Mouse (Mus musculus) cerebellum, adult 18-20 months (tissue): Measurements from ENCODE around the gene Samd1.

Experiments
- DNase-seq, 2 experiments: peaks; one replicate each; pipeline ENCODE4 v3.0.0; 2021

Samd1 gene

DNA sequence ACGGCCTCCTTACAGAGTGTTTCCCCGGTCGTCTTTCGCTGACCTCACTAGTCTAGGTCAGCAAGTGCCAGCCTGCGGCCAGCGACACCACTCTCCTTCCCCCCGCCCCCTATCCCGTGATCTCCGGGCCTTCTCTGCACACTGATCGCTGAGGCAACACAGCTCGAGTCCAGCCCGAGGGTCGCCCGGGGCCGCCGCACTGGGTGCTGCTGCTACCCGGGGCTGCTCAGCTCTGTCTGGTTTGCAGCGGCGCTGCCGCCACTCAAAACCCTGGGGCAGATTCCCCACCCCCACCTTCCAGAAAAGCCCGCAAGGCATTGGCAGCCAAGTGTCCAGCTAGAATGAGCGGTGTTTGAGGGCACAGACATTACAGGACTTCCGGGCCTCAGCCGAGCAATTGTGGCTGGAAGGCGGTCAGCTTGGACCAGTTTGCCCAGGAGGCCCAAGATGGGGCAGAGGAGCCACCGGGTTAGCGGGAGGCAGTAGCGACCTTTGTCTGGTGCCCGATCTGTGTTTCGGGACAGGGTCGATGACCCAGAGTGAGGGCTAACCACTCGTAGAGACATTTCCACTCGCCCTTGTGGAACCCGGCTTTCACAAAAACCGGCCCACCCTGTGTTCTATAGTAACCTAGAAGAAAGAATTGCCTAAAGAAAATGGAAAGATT is 15.2 kb downstream of the Samd1 start:
- DNase-seq: no peak

DNA sequence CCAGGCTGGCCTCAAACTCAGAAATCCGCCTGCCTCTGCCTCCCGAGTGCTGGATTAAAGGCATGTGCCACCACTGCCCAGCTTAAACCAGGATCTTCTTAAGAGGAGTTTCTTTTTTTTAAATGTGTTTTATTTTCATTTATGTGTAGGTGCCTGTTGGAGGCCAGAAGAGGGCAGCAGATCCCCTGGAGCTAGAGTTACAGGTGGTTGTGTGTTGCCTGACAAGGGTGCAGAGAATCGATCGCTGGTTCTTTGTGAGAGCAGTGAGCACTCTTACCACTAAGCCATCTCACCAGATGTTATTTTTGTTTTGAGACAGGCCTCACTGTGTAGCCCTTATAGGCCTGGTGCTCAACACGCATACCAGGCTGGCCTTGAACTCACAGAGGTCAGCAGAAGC is 18.4 kb downstream of the Samd1 start:
- no peak for DNase-seq

DNA sequence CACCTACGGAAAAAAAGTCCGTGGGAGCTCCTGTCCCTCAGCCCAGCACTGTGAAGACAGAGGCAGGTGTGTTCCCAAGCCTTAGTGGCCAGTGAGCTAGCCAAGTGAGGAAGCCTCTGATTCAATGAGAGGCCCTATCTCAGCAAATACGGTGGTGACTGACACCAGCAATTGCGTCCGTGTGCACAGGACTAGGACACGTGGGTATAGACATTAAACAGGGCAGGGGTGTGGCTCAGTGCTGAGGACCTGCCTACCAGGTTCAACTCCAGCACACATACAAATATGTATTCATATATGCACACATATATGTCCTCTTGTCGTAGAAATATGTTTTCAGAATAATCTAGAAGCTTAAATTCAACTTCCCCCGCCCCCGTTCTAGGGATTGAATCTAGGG is 22.3 kb downstream of the Samd1 start:
- DNase-seq: no peak

DNA sequence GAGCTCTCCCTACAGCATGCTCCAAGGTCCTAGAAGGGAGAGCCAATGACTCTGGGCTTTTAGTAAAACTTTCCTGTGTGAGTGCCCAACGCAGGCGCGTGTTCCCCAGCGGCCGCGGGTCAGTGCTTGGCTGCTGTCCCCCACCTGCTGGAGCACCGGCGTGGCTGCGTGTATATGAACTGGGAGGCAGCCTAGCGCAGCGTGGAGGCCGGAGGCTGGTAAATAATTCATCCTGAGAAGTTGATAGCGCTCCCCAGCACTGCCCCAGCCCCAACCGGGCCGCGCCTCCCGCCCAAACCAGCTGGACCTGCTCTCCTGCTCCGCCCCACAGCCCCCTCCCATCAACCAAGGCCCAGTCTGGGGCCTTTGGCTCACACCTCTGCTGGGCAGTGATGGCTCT is 23.6 kb downstream of the Samd1 start, which contains the start of gene Palm3:
Gene Palm3, plus strand, starts transcription at position 376 of the 400 bp plus-strand sequence.
- DNase-seq: no peak

DNA sequence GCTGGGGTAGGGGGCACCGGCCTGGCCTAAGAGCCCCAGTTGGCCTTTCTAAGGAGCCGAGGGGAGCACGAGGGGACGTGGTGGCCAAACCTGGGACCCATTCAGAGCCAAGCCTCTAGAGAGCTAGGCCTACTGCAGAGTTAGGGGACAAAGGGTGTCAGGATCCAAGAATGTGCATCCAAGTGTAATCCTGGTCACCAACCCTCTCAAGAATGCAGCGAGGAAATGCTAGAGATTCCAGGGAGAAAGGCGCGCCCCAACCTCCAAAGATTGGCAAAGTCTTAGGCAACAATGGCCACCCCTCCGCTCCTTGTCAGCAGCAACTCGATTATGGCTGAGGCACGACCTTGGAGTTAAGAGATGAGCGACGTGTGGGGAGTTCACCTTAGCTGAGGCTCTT is 24.1 kb downstream of the Samd1 start:
- no peak for DNase-seq

DNA sequence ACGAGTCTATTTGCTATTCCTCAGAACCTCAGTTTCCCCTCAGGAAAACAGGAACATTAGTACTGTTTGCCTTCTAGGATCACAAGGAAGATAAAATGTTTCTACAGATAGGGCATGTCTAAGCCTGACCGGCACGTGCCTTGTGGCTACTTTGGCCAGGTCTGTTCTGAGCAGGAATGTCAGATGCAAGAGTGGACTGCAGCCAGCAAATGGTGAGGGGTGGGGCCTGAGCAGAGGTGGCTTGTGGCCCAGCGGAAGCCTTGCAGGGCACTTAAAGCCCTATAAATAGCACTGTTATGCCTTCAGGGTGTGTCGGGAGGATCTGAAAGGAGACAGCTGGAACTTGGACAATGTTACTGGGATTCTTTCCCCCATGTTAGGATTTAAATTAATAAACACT is 25.6 kb downstream of the Samd1 start:
- no peak for DNase-seq

DNA sequence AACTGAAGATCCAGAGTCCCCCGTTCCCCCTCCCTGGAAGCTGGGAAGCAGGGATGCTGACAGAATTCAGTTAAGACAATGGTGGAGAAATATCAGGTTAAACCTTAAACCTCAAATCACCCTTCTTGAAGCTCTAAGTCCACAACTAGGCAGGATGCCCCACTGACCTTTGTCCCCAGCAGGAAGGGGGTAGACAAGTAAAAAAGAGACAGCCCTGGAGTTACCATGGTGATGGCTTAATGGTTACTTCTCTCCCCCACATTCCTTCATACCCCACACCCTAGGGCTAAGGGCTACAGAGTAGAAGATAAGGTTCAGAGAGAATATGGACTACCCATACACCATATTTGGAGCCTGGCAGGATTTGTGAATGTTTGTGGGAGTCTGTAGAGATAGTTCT is 26.2 kb downstream of the Samd1 start:
- DNase-seq: no peak

DNA sequence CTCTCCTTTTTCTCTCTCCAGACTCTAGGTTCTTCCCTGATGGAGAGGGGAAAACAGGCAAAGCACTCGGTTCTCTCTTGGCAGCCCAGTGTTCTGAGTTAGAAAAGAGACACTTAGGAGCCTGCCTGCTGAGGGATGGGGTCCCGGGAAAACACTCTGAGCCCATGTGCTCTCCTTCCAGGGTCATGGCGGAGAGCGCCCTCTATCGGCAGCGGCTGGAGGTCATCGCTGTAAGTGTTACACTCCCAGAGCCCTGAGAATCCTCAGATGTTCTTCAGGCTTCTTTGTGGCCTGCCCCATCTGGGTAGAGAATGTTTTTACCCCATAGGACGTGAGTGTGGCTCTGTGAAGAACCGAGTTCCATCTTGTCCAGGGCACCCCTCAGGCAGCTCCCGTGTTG is 26.7 kb downstream of the Samd1 start:
- DNase-seq: peak in 1 of 2 experiments; percentile 51

DNA sequence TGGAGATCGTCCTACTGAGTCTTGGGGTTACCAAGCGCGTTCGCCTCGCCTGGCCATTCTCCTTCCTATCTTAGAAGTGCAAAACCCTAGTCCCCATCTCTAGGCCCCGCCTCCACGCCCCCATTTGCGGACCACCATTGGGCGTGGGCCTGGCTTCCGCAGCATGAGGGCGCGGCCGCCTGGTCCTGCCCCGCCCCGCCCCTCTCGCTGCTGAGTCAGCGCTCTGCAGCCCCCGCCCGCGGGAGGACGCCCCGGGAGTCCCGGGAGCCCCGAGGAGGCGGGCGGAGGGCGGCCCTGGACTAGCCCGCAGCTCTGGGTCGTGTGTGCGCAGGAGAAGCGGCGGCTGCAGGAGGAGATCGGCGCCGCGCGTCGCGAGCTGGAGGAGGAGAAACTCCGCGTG is 28.4 kb downstream of the Samd1 start:
- DNase-seq: no peak

DNA sequence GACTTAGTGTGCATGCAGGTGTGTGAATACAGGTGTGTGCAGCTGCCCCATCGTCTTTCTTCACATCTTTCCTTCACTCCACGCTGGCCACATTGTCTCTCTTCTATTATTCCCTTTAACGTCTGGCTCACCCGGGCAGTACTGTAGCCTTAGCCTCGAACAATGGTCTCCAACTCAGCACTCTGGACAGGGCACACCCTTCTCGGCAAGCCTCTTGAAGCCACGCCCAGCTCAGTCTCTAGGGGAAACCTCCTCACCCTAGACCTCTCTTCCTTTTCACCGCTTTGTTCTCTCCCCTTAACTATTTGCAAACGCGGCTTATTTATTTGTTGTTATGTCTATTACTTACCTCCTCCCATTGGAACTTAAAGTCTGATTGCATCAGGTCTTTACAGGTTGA is 30.0 kb downstream of the Samd1 start:
- no peak for DNase-seq

DNA sequence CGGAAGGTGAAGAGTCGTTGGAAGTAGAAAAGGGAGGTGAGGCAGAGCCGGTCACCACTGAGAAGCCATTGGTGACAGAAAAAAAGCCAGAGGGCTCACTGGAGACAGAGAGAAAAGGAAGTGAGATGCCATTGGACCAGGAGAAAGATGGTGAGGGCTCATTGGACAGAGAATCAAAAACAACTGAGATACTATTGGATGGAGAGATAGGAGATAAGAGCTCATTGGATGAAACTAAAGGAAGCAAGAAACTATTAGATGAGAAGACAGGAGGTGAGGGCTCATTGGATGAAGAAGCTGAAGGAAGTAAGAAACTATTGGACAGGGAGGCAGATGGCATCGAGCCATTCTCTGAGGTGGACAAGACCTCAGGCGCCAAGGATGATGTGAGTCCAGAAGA is 31.8 kb downstream of the Samd1 start:
- DNase-seq: no peak

DNA sequence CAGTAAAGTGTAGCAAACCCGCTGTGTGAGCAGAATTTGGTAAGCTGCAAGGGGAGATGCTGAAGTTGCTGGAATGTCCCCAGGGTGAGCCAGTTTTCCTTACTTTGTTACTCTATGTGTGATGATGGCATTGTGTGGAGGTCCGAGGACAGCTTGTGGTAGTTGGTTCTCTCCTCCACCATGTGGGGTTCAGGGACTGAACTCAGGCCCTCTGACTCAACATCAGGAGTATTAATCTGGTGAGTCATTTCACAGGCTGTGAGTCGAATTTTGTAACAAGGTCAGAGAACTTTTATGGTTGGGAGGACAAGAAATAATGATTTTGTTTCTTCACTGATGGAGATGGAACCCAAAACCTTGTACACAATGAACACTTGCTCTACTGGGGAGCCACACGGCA is 35.3 kb downstream of the Samd1 start:
- DNase-seq: no peak

DNA sequence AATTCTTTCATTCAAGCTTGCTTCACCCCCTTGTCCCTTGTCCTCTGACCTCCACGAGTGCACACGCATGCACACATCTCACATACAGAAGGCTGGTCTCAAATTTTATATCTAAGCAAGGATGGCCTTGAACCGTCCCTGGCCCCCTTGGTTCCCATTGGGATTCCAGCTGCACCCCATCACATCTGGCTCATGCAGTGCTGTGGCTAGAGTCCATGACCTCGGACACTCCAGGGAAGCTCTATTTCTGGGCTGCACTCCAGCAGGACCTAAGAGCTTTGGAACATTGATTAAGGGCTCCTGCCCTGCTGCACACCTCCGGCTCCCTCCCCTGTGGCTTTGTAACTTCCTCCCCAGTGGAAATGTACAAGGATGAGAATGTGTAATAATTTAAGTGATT is 40.5 kb downstream of the Samd1 start:
- DNase-seq: no peak

DNA sequence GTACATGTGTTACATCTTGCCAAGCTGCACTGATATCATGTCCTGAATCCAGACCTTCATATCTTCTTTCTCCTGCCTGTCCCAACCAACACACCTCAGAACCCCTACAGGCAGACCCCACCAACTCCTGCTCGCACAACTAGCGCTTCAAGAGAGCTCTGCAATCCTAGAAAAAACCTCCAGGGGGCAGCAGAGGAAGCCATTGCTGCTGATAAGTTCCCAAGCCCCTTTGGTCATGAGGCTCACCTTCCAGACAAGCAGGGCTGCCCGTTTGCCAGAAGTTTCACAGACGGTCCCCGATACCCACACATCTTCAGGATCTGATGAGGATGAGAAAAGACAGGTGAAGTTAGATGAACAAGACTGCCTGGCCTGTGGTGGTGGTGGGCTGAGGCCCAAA is 41.6 kb downstream of the Samd1 start:
- DNase-seq: peak; percentile 69 to 78

DNA sequence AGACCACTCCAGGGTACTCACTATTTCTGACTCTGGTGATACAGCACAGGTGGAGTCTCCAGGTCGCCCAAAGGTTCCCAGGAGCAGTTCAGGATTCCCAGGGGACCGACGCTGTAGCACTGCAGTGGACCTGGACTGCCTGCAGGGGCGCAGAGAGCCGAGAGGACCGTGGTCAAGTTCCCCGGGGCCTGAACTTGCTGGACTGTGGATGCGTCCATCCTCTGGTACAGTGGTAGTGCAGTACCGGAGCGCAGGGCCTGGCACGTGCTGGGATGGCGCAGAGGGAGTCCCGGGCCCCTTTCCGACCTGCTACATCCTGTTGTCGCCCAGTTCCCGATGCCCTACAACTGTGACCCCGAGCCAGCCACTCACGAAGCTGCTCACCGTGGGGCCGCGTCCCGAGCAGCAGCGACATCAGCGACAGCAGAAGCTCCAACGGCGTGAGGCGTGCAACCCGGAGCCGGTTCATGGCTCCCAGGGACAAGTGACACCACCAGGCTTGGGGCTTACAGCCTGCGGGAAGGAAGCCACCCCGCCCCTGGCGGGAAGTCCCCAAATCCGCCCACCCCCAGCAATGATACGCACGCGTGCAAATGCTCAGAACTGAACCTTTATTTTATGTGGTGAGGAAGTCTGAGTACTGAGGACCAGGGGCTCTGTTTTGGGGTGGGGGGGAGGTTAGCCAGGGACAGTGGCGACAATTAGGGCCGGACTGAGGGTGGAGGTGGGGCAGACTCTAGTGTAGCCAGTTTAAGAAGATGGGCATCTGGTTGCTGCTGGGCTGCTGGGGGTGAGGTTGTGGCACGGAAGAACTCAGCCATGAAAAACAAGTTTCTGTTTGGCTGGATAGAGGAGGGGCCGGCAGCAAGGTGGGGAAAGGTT is 44.8 kb downstream of the Samd1 start, which contains the start of gene Il27ra:
Gene Il27ra, minus strand, starts transcription at position 524 of the 882 bp plus-strand sequence.
- peak; percentile 28 to 43 for DNase-seq

DNA sequence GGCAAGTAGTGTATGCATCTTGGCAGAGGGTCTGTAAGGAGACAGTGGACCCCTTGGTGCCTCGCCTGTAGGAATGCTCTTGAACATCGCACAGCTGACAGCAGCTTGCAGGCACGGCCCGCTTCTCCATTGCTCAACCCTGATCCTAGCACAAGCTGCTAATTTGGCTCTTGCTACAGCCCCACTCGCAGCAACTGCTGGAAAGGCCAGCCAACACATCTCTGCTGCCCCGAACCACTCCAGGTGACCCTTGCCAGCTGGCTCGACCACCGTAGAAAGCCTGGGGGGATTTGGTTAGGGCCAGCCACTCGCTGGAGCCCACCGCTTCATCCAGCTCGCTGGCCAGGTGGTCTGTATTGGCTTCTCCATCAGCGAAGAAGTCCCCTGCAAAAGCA is 45.5 kb downstream of the Samd1 start:
- no peak for DNase-seq

DNA sequence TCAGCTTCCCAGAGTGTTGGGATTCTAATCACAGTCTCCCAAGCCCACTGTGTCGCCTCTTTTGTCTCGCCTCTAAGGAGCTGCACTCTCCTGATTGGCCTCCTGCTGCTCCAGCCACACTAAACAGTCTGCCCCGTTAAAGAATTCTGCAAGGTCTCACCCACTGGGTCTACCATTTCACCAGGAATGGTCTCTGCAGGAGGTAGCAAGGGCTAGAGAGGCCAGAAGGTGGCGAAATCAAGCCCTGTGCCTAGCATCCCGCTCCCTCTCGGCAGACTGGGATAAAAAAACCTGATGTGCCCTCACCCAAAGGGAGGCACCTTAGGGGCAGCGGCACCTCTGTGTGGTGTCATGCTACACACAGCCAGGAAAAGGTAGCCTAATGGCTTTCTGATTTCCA is 46.6 kb downstream of the Samd1 start:
- no peak for DNase-seq

DNA sequence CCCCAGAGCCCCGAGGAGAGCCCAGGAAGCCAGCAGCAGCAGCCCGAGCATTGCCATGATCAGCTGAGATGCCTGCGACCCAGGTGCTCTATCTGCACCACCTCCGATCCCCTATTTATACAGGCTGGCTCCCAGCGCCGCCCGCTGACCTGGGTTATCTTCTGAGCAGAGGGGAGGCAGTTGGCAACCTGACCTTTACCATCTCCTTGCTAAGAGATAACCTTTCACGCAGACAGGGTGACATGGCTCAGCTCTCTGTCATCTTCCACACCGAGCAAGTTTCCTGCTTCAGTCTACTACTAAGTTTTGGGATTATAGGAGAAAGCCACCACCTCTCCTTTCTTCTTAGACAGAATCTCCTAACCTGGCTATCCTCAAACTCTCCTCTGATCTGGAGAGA is 47.4 kb downstream of the Samd1 start, which contains the start of gene Rln3:
Gene Rln3, minus strand, starts transcription at position 101 of the 400 bp plus-strand sequence.
- no peak for DNase-seq

DNA sequence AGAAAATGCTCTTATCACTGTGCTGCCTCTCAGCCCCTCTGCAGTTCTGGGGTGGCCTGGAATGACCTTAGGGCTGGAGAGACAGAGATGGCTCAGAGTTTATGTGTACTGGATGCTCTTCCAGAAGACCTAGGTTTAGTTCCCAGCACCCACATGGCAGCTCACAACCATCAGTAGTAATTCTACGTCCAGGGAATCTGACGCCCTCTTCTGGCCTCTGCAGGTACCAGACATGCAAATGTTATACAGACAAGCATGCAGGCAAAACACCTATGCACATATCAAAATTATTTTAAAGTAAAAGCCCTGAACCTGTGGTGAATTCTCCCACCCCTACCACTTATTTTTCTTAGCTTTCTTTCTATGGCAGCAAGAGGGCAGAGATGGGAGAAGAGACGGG is 49.0 kb downstream of the Samd1 start:
- DNase-seq: no peak

DNA sequence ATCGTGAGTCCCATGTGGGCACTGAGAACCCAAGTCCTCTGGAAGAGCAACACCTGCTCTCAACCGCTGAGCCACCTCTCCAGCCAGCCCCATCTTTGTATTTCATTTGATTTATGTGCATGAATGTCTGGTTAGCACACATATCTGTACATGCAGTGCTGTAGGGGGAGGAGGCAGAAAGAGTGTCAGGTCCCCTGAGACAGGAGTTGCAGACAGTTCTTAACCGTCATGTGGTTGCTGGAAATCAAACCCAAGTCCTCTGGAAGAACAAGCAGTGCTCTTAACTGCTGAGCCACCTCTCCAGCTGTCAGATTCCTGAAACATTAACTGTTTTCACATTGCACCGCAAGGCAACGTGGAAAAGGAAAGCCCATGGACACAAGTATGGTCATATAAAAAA is 50.7 kb downstream of the Samd1 start:
- no peak for DNase-seq
